8 mouse cellular contexts compared by ENCODE assay signal in genomic region chr14:77928021-77928420, GRCm38 (mm10). TPM values are rescaled to one million over a fixed set of nuclear protein-coding genes. Genes with fewer than 3 reads are reported as not detected.
DNase-seq lines count a peak whose midpoint lies in the region; ATAC-seq and TF ChIP-seq lines count a peak whose summit lies in the region.

No protein-coding gene starts in this region.

- H3K4me3 ChIP-seq in forebrain, embryonic 10.5 days = no peak overlapping the region
- H3K4me3 ChIP-seq in forebrain, embryonic 15.5 days = no peak overlapping the region
- H3K4me3 ChIP-seq in E14TG2a.4 (replicated peaks; ENCODE audit: low read length) = no peak overlapping the region

- WGBS in forebrain, embryonic 10.5 days = 54% methylated on average over 6 of the region's 6 CpGs
- WGBS in forebrain, embryonic 15.5 days = 38% methylated on average over 6 of the region's 6 CpGs

- no peak for ATAC-seq in forebrain, embryonic 15.5 days (replicated peaks)

- H3K4me1 ChIP-seq in forebrain, embryonic 10.5 days = peaks cover 8% of the 10 kb centered on the region
- no peaks in the 10 kb centered on the region for H3K4me1 ChIP-seq in forebrain, embryonic 15.5 days
- H3K4me1 ChIP-seq in E14TG2a.4 (replicated peaks; ENCODE audit: low read depth, low read length) = no peaks in the 10 kb centered on the region

- no peak overlapping the region for H3K9ac ChIP-seq in forebrain, embryonic 15.5 days (replicated peaks)

- DNase-seq in forebrain, embryonic 10.5 days (ENCODE audit: extremely low spot score, low spot score) = peak; percentile 37
- DNase-seq in c-Kit-positive CD71-positive TER-119-positive erythroid progenitor cells, embryonic 14.5 days (ENCODE audit: low spot score) = peak; percentile 27
- DNase-seq in frontal cortex, postnatal 36 days (ENCODE audit: low spot score in 2 of 2) = peak; percentile 61 to 82
- peak; percentile 81 for DNase-seq in layer of hippocampus, adult 9-10 months (ENCODE audit: low spot score)
- DNase-seq in lung, postnatal 36 days = peak; percentile 91
- DNase-seq in spleen, adult 12 weeks (ENCODE audit: low spot score) = peak; percentile 42

- peak; percentile 30; the same call in 1 of the 2 replicates for TF ChIP-seq CTCF in E14TG2a.4 (conservative IDR thresholded peaks at IDR 0.05; ENCODE audit: low read length)

- H3K4me2 ChIP-seq in forebrain, embryonic 15.5 days (replicated peaks) = no peak overlapping the region

- H3K27ac ChIP-seq in forebrain, embryonic 10.5 days = no peak overlapping the region
- H3K27ac ChIP-seq in forebrain, embryonic 15.5 days (replicated peaks) = no peak overlapping the region

- no peaks in the 10 kb centered on the region for H3K36me3 ChIP-seq in forebrain, embryonic 10.5 days (replicated peaks)
- no peaks in the 10 kb centered on the region for H3K36me3 ChIP-seq in forebrain, embryonic 15.5 days
- H3K36me3 ChIP-seq in E14TG2a.4 (ENCODE audit: insufficient read depth, low read length) = no peaks in the 10 kb centered on the region

- no peaks in the 10 kb centered on the region for H3K27me3 ChIP-seq in forebrain, embryonic 10.5 days (ENCODE audit: poor library complexity, severe bottlenecking)
- no peaks in the 10 kb centered on the region for H3K27me3 ChIP-seq in forebrain, embryonic 15.5 days
- peaks cover 10% of the 10 kb centered on the region for H3K27me3 ChIP-seq in E14TG2a.4 (ENCODE audit: insufficient read depth, low read length)

- no peaks in the 10 kb centered on the region for H3K9me3 ChIP-seq in forebrain, embryonic 10.5 days
- no peaks in the 10 kb centered on the region for H3K9me3 ChIP-seq in forebrain, embryonic 15.5 days
- peaks cover 11% of the 10 kb centered on the region for H3K9me3 ChIP-seq in E14TG2a.4 (ENCODE audit: low read length)

RNA-seq across cellular contexts. Expression of gene Epsti1, which starts 24.0 kb away (rescaled TPM):
- polyA plus RNA-seq in forebrain, embryonic 10.5 days (2016; fragmentation: Nextera tagmentation; extraction: Ambion mirVana) = not detected in 2 replicates
- polyA plus RNA-seq in forebrain, embryonic 15.5 days (2015; fragmentation: Nextera tagmentation; extraction: Ambion mirVana) = 0.20 and 0.34 TPM in 2 replicates

RNA-seq across cellular contexts. Expression of gene Dnajc15, which starts 53.1 kb away (rescaled TPM):
- 119 and 127 TPM in 2 replicates for polyA plus RNA-seq in forebrain, embryonic 10.5 days (2016; fragmentation: Nextera tagmentation; extraction: Ambion mirVana)
- 61.4 and 64.4 TPM in 2 replicates for polyA plus RNA-seq in forebrain, embryonic 15.5 days (2015; fragmentation: Nextera tagmentation; extraction: Ambion mirVana)

Comparison
In these comparisons a context has a peak if more than half of its experiments do, and no peak if none do; other contexts are left out.
1. DNase-seq: peak in every context shown above with its lines; median percentile 91 in lung, postnatal 36 days; 81 in layer of hippocampus, adult 9-10 months; 72 in frontal cortex, postnatal 36 days; 42 in spleen, adult 12 weeks; 37 in forebrain, embryonic 10.5 days; 27 in c-Kit-positive CD71-positive TER-119-positive erythroid progenitor cells, embryonic 14.5 days.